Mouse (Mus musculus): ENCODE measurements at regions not wholly inside any gene's neighbourhood (a gene's known extent, or its start where the extent isn't known, plus 50 kb on each side); places are given as distances from the start of the nearest gene placed in this dataset.

DNA sequence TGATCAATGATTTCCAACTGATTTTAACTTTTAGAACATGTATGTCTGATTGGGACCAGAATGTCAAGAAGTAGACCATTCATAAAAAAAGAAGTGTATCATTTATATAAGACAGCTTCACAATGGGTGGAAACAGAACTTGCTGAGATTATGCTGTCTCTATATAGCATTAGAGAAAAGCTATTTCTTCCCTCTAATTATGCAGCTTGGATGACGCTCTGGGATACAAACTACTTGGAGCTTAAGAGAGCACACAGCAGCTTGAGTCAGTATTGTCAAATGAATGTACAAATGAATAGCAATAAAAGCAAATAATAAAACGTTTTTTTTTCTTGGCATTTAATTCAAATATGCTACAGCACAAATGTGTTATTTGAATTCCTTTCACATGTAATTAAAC is 428.7 kb downstream of the Hace1 start:
- H3K27ac ChIP-seq, result no peak overlapping the region
- no peak for TF ChIP-seq CTCF (IDR thresholded peaks at IDR 0.05)
- H3K4me3 ChIP-seq, result no peak overlapping the region
- DNase-seq (ENCODE audit: extremely low spot score in 1 of 2, low spot score in 2 of 2), result no peak
- intact Hi-C loops (cut with DNase I), result no loop called here

DNA sequence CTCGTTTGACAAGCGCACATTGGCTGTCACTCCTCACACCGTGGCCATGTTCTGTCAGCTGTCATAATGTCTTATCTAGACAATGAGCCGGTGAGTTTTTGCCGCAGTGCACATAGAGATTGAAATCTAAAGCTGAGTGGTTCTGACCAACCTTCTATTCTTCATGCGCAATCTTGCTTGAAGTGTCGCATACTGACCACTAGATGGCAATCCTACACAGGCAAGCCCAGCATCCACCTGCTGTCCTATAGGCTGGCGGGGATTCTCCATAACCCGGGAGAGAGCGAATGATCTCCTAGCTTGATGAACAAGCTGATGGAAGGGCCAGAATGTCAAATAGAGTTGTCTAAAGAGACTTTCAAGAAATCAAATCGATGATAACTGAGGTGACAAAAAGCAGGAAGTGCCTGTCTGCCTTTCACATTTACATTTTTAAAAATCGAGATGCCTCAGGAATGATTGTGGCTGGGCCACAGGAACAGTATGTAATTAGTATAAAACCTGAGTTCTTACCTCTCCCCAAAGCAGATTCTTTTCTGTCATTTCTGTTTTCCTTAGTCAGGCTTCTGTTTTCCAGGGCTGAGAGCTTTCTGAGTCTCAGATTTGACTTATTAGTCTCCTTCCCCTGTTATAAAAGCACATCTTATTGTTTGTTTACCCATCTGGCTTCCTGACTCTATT is 434.4 kb downstream of the Hace1 start:
- no peak overlapping the region for H3K27ac ChIP-seq
- DNase-seq (ENCODE audit: extremely low spot score in 1 of 2, low spot score in 2 of 2), result peak; percentile 55 to 63
- intact Hi-C loops (cut with DNase I), result loop anchor here (5.0 to 10.0 kb wide), 2 partner anchors 225 to 337 kb away; no protein-coding TSS in a partner anchor
- H3K4me3 ChIP-seq, result peak overlapping the region; percentile 35; the same call in 1 of the 2 replicates
- peak; percentile 97 for TF ChIP-seq CTCF (IDR thresholded peaks at IDR 0.05)

DNA sequence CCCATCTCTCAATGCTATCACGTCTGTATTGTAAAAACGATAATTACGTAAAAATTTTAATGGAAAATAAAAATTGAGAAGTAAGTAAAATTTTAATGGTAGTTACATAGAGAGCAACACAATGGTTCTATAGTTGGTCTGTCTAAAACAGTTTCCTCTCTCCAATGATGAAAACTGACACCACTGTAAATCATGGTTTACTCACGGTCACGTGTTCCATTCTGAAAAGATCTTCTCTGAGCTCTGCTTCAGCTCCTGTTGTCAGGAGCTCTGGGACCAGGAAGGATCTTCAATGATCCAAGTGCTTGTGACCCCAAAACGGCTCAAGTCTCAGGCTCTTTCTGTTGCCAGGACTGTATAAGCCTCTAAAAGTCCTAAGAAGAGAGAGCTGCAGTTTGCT is 435.0 kb downstream of the Hace1 start:
- TF ChIP-seq CTCF (IDR thresholded peaks at IDR 0.05), result no peak
- intact Hi-C loops (cut with DNase I), result loop anchor here (5.0 to 10.0 kb wide), 2 partner anchors 225 to 338 kb away; no protein-coding TSS in a partner anchor
- DNase-seq (ENCODE audit: extremely low spot score in 1 of 2, low spot score in 2 of 2), result no peak
- no peak overlapping the region for H3K27ac ChIP-seq
- no peak overlapping the region for H3K4me3 ChIP-seq

DNA sequence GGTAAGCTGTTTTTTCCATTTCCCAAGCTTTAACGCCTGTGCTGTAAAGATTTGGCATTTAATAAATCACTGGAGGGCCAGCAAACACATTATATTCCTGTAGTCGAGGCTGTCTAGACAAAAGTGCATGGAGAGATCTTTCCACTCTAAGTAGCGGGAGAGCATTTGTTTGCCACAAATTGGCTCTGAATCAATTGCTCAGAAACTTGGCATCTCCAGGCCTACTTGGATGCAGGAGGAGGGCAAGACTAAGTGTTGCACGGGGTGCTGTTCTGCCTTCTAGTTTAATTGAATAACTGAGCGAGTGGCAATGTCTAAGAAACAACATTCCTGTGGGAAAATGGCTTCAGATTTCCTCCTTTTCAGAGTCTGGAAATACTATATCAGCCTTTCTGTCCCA is 438.7 kb downstream of the Hace1 start:
- DNase-seq (ENCODE audit: extremely low spot score in 1 of 2, low spot score in 2 of 2), result no peak
- intact Hi-C loops (cut with DNase I), result loop anchor here (10.0 kb wide), 1 partner anchor 341 kb away; no protein-coding TSS in a partner anchor
- Histone ChIP-seq H3K27ac (no peak overlapping the region), H3K4me3 (no peak overlapping the region)
- no peak for TF ChIP-seq CTCF (IDR thresholded peaks at IDR 0.05)

DNA sequence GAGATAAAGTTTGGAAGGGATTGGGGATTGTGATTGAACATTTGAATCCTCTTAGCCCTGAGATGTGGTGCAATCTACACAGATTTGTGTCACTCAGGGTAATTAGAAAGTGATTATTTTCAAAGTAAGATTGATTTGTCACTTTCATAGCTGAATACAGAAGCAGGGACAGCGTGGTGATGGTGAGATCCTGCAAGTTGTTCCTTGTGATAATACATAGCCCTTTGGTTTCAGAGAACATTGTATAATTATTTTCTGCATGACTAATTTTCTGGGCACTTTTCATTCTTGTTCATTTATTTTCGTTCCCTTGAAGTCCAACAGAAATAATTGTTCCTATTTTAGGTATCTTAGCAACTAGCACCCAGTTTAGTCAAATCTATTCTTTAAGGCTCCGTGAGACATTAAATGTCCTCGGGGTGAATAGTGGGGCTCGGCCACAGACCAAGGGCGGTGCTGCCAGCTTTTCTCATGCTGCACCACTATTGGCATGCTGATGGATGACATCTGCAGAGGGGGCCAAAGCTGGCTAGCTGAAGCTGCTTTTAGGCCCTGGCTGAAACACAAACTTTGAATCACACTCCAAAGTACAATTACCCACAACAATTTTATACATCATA is 468.0 kb downstream of the Hace1 start:
- intact Hi-C loops (cut with DNase I), result no loop called here
- Histone ChIP-seq H3K27ac (peak overlapping the region; percentile 54; the same call in 1 of the 2 replicates), H3K4me3 (no peak overlapping the region)
- peak; percentile 29 to 41 for DNase-seq (ENCODE audit: extremely low spot score in 1 of 2, low spot score in 2 of 2)
- TF ChIP-seq CTCF (IDR thresholded peaks at IDR 0.05), result no peak

DNA sequence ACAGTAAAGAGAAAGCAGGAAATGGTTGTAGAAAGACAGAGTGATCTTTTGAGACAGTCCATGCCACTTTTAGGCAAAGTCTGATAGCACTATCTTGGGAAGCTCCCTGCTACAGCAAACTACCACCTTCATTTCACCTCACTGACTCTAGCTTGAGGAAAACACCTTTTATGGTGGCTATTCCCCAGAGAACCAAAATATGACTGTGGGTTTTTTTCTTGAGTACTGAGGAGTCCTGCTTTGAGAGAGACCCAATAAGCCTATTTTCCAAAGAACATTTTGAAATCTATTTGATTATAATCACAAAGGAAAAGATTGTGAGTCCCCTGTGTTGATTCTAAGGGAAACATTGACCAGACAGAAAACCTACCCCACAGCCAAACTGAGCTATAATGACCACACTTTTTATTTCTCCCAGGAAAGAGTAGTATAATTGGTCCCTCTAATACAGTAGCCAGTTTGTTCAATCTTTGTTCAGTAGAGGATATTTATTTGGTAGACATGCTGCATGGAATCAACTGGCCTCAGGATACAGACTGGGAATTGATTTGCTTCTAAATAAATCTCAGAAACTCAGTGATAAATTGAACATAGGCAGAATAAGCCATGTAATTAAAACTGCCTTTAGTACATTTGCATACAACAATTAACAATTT is 468.6 kb downstream of the Hace1 start:
- no peak overlapping the region for H3K4me3 ChIP-seq
- peak overlapping the region; percentile 54; the same call in 1 of the 2 replicates for H3K27ac ChIP-seq
- no peak for DNase-seq (ENCODE audit: extremely low spot score in 1 of 2, low spot score in 2 of 2)
- no peak for TF ChIP-seq CTCF (IDR thresholded peaks at IDR 0.05)
- intact Hi-C loops (cut with DNase I), result no loop called here

DNA sequence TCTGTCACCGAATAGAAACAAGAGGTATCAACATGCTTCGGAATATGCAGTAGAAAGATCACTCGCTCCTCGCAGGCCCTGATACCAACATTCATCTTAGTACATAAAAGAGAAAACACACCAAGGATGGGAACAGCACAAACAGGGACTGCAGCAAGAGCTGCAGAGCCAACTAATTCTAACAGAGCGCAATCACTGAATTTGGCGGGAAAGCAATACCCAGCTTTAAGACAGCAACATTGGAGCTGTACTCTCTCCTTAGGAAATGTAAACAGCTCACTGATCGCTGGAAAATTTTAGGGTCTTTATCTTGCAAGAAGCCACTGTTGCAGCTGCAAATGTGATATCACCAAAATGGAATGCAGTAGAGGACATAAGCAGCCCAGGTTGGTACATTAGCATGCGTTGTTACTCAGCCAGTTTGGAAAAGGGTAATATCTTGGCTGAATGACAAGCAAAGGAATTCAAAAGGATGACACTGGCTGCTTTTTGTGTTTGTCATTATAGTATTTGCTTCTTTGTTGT is 469.3 kb downstream of the Hace1 start:
- no peak for DNase-seq (ENCODE audit: extremely low spot score in 1 of 2, low spot score in 2 of 2)
- H3K4me3 ChIP-seq, result no peak overlapping the region
- H3K27ac ChIP-seq, result no peak overlapping the region
- TF ChIP-seq CTCF (IDR thresholded peaks at IDR 0.05), result no peak
- intact Hi-C loops (cut with DNase I), result no loop called here

DNA sequence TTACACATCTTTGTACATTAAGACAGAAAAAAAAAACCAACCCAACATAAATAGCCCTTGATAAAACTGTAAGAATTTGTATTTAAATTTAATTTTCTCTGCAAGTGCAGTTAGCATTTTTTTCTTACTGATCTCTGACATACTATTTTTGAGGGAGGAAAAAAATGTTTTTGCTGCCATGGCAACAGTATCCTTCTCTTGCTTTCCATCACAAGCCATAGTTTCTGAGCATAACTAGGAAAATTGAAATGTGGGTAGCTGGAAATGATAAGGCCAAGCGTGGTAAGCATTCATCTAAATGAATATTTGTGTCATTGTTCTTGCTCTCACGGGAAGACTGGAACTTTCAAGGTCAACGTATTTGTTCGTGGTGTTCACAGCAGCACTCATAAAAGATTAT is 470.0 kb downstream of the Hace1 start:
- intact Hi-C loops (cut with DNase I), result no loop called here
- H3K27ac ChIP-seq, result 0 out of 2 replicates have a peak overlapping the region, but pooled peaks have one; percentile 13
- TF ChIP-seq CTCF (IDR thresholded peaks at IDR 0.05), result no peak
- H3K4me3 ChIP-seq, result no peak overlapping the region
- no peak for DNase-seq (ENCODE audit: extremely low spot score in 1 of 2, low spot score in 2 of 2)

DNA sequence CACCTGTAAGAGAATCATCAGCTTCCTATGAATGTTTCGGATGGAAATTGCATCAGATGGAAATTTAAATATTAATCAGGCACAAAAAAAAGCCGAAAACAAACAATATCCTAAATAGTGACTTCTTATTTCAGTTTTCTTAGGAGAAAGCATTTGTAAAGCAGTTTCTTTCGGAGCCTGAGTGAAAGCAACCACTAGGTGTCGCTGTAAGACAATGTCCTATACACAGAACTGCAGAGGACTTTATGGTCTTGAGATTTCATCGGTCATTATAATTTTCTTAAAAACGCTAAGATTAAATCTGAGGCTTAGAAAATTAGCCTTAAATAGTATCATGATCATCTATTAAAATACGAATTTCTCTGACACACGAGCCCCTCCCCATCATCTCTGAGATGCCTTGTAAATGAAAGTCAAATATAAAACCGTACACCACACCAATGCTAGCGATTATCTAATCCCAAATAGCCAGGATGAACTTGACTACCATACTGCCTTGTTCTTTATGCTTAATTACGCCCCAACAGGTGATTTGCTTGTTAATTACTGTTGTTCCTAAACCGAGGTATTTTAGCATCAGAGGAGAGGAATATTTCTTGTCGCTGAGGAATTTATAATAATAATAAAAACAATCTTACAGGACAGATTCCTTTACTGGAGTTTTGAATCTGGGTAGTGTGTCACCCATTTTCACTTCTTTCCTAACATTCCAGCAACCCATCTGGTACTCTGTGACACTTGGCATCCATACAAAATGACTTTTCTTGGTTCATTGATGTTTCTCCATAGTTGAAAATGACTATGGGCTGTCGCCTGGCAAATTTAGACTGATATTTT is 480.0 kb downstream of the Hace1 start:
- DNase-seq (ENCODE audit: extremely low spot score in 1 of 2, low spot score in 2 of 2), result peak; percentile 57 to 60
- H3K4me3 ChIP-seq, result peak overlapping the region; percentile 25; the same call in 1 of the 2 replicates
- intact Hi-C loops (cut with DNase I), result loop anchor here (5.0 to 10.0 kb wide), 2 partner anchors 180 to 767 kb away; no protein-coding TSS in a partner anchor
- peak; percentile 90 for TF ChIP-seq CTCF (IDR thresholded peaks at IDR 0.05)
- H3K27ac ChIP-seq, result no peak overlapping the region

DNA sequence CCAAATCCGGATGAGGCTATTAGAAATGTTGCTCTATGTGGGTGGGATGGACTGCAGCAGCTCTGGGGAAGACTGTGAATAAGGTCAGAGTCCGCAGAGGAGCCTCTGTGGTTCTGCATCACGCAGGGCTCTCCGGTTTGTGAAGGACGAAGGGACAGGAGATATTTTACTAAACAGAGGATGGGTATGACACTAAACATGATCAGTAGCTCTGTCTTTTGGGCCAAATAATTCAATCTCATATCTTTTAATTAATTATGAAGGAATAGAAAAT is 480.5 kb downstream of the Hace1 start:
- TF ChIP-seq CTCF (IDR thresholded peaks at IDR 0.05), result no peak
- H3K4me3 ChIP-seq, result no peak overlapping the region
- intact Hi-C loops (cut with DNase I), result loop anchor here (5.0 to 10.0 kb wide), 2 partner anchors 179 to 767 kb away; no protein-coding TSS in a partner anchor
- no peak overlapping the region for H3K27ac ChIP-seq
- no peak for DNase-seq (ENCODE audit: extremely low spot score in 1 of 2, low spot score in 2 of 2)

DNA sequence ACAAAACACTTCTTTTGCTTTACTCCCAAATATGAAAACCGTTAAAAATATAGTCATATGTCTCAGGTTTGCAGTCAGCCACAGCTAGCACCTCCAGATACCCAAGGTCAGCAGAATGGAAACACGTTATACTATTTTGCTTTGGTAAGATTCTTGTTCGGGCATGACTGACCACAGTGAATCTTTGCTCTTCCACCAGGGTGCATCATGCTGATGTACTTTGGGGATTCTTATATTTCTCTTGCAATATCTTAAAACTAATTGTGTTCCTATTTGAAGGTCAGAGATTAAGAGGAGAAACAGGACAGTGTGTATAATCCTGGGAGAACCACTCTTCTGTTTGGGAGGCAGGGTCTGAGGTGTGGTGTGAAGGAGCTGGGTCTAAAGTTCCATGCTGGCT is 481.7 kb downstream of the Hace1 start:
- no peak for TF ChIP-seq CTCF (IDR thresholded peaks at IDR 0.05)
- Histone ChIP-seq H3K4me3 (no peak overlapping the region), H3K27ac (no peak overlapping the region)
- no peak for DNase-seq (ENCODE audit: extremely low spot score in 1 of 2, low spot score in 2 of 2)
- intact Hi-C loops (cut with DNase I), result loop anchor here (5.0 to 10.0 kb wide), 2 partner anchors 178 to 766 kb away; no protein-coding TSS in a partner anchor

Measured in left cerebral cortex, adult 2 months (tissue).